Mouse (Mus musculus) brain, embryonic 14.5 days (tissue): ENCODE measurements at regions not wholly inside any gene's neighbourhood (a gene's known extent, or its start where the extent isn't known, plus 50 kb on each side); places are given as distances from the start of the nearest gene placed in this dataset.

Source experiments
- DNase-seq: peaks from one replicate; pipeline ENCODE4 v3.0.0-alpha.2; 2011; ENCODE audit warnings: low read depth
- CTCF ChIP-seq: fragments of 200-500 bp; IDR thresholded peaks from 2 replicates; pipeline ENCODE4 v1.5.1; 2012; ENCODE audit warnings: inconsistent platforms, mild to moderate bottlenecking, moderate library complexity, borderline replicate concordance; ENCODE audit not compliant: insufficient read depth, insufficient read length; ENCODE audit errors: extremely low read depth
- POLR2A ChIP-seq: fragments of 200-500 bp; IDR thresholded peaks from 2 replicates; pipeline ENCODE4 v1.6.1; 2012; ENCODE audit warnings: mild to moderate bottlenecking, inconsistent platforms, borderline replicate concordance; ENCODE audit not compliant: poor library complexity, insufficient read depth, insufficient read length, severe bottlenecking; ENCODE audit errors: extremely low read depth

DNA sequence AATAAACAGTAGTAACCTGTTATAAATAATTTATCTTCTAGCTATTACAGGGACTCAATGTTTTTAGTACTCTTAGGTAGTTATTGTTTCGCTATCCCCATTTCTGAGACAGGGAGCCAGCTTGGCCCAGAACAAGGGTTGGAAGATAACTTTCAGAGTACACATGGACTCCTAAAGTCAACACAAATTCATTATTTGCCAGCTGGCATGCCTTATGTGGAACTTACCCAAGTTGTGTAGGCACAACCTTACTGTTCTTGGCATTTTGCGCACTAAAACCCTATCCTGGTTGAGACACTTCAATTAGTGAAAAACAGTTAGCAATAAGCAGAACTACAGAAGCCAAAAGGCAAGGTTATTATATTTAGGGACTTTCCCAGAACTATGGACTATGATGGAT, 1042.3 kb downstream of the H2al1n start:
- peak; percentile 3 for DNase-seq
- TF ChIP-seq CTCF (no peak), POLR2A (no peak)
